Mouse (Mus musculus) frontal cortex, postnatal 14 days (tissue): ENCODE results near the gene Mmp27.

Source experiments
- DNase-seq, 2 experiments: peaks; one replicate each; pipeline ENCODE4 v3.0.0; 2022; ENCODE audit warnings: low spot score in 2 of 2

The Mmp27 gene

GRCm38 (mm10) chr9:7571162-7571561 lies at the start of gene Mmp27:
Gene Mmp27, plus strand, starts transcription at chr9:7571396.
- no peak for DNase-seq

DNA sequence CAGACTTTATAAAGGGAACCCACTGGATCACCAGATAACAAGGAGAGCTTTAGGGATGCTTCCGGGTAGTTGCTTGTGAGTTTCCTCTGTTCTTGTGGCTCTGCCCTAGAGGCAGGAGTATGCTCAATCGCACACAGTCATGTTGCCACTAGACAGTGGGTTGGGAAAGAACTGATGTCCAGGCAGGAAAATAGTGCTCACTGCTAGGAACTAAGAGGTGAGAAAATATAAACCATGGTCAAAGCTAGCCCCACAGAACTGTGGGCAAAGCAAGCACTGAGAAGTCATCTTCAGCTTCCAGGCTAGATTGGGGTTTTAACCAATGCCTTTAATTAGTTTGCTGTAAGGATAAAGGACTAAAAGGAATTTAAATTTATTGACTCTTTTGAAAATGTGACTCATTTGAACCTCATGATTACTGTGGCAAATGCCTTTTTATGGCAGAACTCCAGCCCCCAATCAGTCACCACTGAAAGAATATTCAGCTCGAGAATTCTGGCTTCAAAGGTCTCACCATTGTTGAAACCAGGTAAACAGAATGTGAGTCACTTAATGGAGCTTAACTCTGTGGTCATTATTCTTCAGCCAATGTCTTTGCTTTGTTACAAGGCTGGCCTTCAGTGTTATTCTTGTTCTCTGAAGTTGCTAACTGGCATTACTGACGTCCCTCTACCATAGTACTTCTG lies 44.8 kb upstream of the Mmp27 start:
- no peak for DNase-seq

DNA sequence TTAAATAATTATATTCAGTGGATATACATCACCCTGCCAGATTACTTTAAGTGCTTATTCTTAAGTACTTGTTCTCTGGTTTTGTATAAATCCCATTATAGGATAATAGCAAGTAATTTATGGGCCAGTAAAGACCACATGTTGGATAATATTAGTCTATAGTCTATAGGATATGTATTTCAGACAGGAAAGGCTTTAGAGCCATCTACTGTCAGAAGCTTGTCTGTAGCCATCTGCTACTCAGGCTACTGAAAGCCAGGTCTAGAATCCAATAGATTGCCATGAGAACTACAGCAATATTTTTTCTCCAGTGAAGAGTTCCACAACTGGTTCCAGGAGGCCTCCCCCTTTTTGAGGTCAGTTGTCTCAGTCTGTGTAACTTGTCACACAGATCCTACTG lies 28.4 kb upstream of the Mmp27 start:
- no peak for DNase-seq

DNA sequence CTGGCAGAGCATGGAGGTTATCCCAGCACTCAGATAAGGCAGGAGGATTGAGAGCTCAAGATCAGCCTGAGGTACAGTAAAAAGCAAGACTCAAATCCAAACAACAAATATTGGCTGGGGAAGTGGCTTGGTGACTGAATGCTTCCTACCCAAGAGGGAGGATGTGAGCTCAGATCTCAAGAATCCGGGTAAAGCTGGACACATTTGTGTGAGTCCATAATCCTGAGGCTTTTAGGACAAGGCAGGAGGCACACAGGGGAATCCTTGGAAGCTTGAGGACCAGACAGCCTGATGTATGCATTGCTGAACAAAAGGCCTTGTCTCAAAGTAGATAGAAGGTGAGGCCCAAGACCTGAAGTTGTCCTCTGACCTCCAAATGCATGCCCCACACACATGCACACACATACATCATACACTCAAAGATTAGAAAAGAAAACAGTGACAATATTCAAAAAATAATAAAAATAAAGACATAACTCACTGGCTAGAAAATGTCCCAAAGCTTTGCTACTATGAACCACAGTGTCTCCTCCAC lies 26.2 kb upstream of the Mmp27 start:
- DNase-seq: no peak

DNA sequence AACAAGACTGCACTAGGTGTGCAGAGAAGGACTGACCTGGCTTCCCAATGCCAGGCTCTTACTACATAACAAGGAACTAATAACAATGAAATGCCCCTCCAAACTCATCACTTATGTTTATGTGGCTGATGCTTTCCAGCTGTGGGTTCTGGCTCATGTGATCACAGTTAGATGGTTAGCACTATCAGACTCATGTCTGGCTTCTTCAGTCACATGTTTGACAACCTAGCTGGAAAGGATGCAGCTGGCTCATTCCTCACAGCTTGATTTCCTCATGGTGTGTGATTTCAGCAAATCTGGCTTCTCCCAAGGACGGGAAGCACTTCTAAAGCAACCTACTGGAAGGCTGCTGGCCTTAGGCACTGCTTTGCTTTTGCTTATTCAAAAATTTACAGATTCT lies 25.7 kb upstream of the Mmp27 start:
- DNase-seq: no peak

GRCm38 (mm10) chr9:7545920-7546319 lies 25.3 kb upstream of the Mmp27 start:
- DNase-seq: no peak

DNA sequence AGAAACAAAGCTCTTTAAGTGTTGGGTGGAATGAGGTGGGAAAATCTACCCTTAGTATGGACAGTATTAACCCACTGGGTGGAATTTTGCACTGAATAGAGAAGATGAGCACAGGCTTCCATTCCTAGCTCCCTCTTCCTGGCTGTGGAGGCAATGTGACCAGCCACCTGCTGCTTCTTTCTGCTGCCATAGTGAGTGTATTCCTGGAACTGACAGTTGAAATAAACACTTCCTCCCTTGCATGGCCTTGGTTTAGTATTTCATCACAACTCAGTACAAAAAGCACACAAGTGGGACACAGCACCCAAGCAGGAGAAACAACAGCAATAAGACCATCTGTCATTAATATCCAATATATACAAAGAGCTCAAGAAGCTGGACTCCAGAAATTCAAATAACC lies 19.3 kb upstream of the Mmp27 start:
- DNase-seq: no peak

DNA sequence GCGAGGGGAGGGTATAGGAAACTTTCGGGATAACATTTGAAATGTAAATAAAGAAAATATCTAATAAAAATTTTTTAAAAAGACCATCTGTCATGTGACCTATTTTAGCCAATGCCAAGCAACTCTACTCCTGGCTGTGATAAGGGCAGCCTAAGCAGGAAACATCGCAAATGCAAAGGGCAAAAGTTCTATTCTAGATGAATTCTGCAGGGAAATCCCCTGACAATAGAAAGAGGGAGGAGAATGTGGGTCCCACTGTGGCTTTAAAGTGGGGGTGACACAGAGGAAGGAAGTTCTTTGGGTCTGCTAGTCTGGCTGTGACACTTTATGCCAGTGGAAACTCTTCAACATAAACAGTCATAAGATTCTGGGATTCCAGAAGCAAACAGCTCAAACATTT lies 17.7 kb upstream of the Mmp27 start:
- DNase-seq: no peak

GRCm38 (mm10) chr9:7554382-7554781 lies 16.8 kb upstream of the Mmp27 start:
- DNase-seq: no peak

GRCm38 (mm10) chr9:7558221-7559017 lies 12.8 kb upstream of the Mmp27 start, which contains the start of gene Mmp8:
Gene Mmp8, plus strand, starts transcription at chr9:7558456.
- no peak for DNase-seq

DNA sequence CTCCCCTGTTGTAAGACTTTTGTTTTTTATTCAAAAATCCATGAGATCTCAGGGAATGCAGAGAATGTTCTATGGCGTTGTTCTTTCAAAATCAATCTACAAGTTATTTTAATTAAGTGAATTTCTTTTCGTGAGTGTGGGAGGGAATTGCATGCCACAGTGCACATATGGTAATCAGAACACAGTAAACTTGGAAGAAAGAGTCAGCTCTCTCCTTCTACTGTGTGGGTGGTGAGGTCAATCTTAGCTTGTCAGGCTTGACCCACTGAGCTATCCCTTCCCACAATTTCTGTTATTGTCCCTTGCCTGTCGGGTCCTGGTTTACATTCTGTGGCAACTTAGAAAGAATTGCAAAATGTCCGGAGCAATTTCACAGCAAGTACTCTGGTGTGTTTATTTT lies 11.2 kb upstream of the Mmp27 start:
- DNase-seq: no peak

GRCm38 (mm10) chr9:7567376-7567775 lies 3.8 kb upstream of the Mmp27 start:
- DNase-seq: no peak

GRCm38 (mm10) chr9:7567923-7568322 lies 3.3 kb upstream of the Mmp27 start:
- no peak for DNase-seq

GRCm38 (mm10) chr9:7570485-7570884 lies 711 bp upstream of the Mmp27 start:
- DNase-seq: no peak

DNA sequence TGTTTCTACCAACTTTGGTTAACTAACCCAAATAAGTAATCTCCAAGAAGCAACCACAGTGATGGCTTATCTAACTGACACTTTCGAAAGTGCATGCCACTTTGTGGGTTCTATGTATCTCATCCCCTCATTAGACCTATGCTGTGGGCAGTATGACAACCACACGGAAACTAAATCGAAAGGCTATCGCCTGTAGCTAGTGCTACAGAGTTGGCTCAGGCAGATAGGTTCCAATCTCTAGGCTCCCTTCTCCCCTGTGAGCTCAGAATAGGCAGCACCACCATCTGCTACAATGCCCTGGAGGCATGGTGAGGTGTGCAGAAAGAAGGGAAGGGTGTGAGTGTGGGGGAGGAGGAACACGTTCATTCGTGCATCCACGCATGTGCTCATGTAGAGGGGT lies 992 bp downstream of the Mmp27 start:
- no peak for DNase-seq

- DNase-seq: no peak
Measured at GRCm38 (mm10) chr9:7572663-7573308, 1.6 kb downstream of the Mmp27 start.

DNA sequence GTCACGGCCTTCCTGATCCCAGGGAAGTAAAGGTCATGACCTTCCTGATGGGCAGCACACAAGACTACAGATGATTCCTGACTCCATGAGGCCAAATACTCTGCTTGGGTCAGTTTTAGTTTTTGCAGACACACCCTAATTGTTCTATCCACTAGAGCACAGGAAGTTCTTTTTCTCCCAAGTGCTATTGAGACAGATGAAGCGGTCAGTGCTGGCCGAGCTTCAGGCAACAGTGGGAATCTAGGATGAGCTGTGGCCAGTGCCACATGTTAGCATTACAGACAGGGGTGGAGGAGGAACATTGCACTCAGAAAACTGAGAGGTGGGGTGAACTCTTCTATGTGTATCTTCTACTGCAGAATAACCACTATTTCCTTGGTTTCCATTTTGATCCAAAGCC lies 4.3 kb downstream of the Mmp27 start:
- DNase-seq: no peak

DNA sequence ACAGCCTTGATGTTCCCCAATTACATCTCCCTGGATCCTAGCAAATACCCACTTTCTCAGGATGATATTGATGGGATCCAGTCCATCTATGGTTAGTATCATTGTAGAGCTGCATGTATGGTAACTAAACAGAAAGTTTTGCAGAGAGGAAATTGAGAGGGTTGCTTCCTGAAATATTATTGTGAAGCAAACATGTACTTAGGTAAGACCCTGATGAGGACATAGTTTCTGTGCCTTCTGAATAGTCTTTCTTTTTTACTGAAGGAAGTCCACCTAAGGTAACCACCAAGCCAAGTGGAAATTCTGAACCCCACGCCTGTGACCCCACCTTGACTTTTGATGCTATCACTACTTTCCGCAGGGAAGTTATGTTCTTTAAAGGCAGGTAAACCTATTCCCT lies 6.2 kb downstream of the Mmp27 start:
- DNase-seq: no peak

GRCm38 (mm10) chr9:7590063-7590462 lies 18.9 kb downstream of the Mmp27 start:
- DNase-seq: no peak

DNA sequence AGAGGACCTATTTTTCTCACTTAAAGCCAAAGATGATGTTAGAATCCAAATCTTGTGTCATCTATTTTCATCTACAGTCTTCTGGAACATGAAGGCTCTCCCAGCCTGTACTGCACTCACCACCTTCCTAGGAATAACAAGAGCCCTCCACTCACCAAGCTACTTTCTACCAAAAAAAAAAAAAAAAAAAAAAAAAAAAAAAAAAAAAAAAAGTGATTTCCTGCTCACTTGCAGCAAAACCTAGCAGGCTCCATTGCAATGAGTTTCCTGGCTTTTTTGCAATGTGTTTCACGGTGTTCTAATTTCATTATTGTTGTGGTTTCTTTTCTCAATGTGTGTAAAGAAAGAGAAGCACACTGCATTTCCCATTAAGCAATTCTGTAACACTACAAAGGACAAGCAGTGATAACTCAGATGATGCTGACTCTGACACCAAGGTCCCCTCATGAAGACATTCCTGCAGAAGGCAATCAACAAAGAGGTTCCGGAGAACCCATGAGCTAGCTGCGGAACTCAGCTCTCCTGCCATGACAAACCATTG lies 22.1 kb downstream of the Mmp27 start:
- DNase-seq: no peak

GRCm38 (mm10) chr9:7594816-7595540 lies 23.8 kb downstream of the Mmp27 start:
- DNase-seq: peak; percentile 71 to 72
